Mouse (Mus musculus) macrophage (primary cell): ENCODE results near the gene Ctnnbip1. TPM values are rescaled to one million over a fixed set of nuclear protein-coding genes. Genes with fewer than 3 reads are reported as not detected.

ENCODE experiments used
- H3K27ac ChIP-seq: fragments of 350-480 bp; formaldehyde crosslinking; 2 replicates; pipeline ENCODE4 v1.9.0; 2021
- H3K36me3 ChIP-seq: fragments of 350-480 bp; formaldehyde crosslinking; 2 replicates; pipeline ENCODE4 v1.9.0; 2021; ENCODE audit errors: inconsistent target
- H3K4me3 ChIP-seq: fragments of 350-480 bp; formaldehyde crosslinking; 2 replicates; pipeline ENCODE4 v1.9.0; 2021; ENCODE audit errors: inconsistent target
- H3K79me2 ChIP-seq: fragments of 350-480 bp; formaldehyde crosslinking; 2 replicates; pipeline ENCODE4 v1.9.0; 2021; ENCODE audit errors: inconsistent target
- WGBS: methylation state at CpG from one replicate; pipeline ENCODE4 v1.1.7; 2026; ENCODE audit warnings: inconsistent platforms; ENCODE audit not compliant: missing documents; 5-methylcytosine and 5-hydroxymethylcytosine counted together
- polyA plus RNA-seq: library from polyadenylated mRNA; stranded (reverse); fragments of 250-400 nt; gene quantifications from 3 replicates; pipeline ENCODE4 v1.2.4, GENCODE M21; 2018; ENCODE audit warnings: inconsistent platforms

The Ctnnbip1 gene
- polyA plus RNA-seq, 1 experiment from 2014 or later = 7.0 TPM

DNA sequence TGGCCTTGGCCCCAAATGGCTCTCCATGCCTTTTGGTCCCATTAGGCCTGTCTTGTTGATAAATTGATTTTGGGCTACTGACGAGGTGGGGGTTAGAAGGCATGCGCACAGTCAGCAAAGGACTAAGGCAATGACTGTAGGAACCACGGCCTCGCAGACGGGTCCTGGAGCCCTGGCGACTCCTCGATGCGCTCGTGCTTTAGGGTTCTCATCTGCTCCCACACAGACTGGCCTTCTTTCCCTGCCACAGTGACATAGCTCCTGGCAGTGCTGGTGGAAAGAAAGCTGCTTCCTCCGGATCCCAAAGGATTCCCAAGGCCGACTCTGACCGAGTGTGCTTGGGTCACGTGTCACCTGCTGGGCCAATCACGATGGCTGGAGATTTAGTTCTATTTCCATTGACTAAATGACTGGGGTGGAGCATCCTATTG, 56.4 kb downstream of the Ctnnbip1 start:
- Histone ChIP-seq H3K4me3 (no peak overlapping the region), H3K36me3 (no peaks in the 10 kb centered on the region), H3K79me2 (no peaks in the 10 kb centered on the region), H3K27ac (no peak overlapping the region)
- WGBS = 90% methylated on average over 14 of the region's 14 CpGs

DNA sequence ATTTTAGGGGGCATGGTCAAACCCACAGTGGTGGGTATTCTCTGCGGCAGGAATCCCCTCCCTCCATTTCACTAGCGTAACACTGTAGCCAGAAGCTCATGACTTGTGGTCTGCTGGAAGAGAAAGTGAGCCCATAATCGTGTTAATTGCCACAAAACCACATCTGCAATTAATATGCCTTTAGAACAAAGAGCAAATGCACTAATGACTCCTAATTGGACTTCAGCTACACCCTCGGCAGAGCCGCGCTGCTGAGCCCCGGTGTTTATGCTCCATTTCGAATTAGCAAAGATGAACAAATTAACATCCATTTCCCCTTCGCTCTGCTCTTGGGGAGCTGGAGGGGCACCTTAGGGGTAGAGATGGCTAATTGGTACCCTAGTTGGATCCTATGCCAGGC, 58.0 kb downstream of the Ctnnbip1 start:
- WGBS = 86% methylated on average over 9 of the region's 9 CpGs
- H3K27ac ChIP-seq = no peak overlapping the region
- no peaks in the 10 kb centered on the region for H3K36me3 ChIP-seq
- H3K4me3 ChIP-seq = no peak overlapping the region
- H3K79me2 ChIP-seq = no peaks in the 10 kb centered on the region

DNA sequence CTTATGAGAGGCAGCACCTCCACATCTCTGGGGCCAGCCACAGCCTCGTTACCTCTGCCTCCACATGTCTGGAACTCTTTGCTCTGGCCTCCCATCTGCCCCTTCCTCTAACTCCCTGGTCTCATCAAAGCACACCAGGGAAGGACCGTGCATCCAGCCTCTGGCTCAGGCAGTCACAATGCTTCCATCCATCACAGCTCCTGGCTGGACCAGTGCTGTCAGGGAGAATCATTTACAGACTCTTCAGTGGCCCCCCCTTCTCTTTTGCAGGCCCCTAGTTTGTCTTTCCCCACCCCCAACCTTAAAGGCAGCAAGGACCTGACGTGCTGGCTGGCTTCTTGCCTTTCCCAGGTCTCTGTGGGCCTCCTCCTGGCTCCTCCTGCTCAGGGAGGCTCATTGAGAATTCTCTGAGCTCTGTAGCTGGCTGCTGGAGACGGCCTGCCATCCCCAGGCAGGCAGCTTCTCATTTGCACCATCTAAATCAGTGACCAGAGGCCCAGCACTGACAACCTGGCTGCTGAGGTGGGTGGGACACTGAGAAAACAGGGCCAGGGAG, 59.0 kb downstream of the Ctnnbip1 start:
- H3K36me3 ChIP-seq = no peaks in the 10 kb centered on the region
- H3K27ac ChIP-seq = no peak overlapping the region
- H3K79me2 ChIP-seq = no peaks in the 10 kb centered on the region
- no peak overlapping the region for H3K4me3 ChIP-seq
- 70% methylated on average over 4 of the region's 4 CpGs for WGBS

DNA sequence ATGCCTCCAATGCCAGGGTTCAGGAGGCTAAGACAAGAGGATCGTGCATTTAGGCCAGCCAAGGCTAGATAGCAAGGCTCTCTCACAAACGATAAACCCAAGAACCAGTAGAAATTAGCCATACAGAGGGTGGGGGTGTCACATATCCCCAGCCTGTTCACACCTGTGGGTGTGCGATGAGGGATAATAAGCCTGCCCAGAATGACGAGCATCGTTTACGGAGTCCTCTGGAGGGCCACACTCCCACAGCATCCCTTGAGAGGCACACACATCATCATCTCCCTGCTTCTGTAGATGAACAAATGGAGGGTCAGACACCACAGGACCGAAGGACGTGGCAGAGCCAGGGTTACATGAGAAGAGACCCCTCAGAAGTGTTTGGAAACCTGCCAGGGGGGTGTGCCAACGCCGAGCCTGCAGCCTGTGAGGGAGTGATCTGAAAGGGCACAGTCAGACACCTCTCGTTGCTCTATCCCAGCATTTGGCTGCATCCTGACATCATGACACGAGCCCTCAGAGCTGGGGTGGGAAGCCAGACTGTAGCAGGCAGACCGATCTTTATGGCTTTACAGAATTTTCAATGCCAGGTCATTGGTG, 60.1 kb downstream of the Ctnnbip1 start:
- H3K36me3 ChIP-seq = no peaks in the 10 kb centered on the region
- H3K79me2 ChIP-seq = no peaks in the 10 kb centered on the region
- WGBS = 80% methylated on average over 13 of the region's 13 CpGs
- no peak overlapping the region for H3K4me3 ChIP-seq
- no peak overlapping the region for H3K27ac ChIP-seq

DNA sequence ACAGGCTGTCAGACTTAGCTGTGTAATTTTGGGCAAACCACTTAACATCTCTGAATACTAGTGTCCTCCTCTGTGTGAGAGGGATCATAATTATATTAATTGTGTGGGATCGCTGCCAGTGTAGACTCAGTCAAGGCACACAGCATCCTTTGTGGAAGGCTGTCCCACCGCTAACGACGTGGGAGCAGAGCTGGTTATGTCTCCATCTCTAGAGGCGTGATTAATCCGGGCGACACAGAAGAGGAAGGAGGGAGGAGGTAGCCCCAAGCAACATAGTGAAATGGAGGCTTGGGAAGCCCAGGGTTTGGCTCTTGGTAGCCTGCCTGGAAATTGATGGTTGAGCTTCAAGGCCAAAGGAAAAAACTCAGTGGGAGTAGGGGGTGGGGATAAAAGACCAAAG, 60.8 kb downstream of the Ctnnbip1 start:
- Histone ChIP-seq H3K4me3 (no peak overlapping the region), H3K36me3 (no peaks in the 10 kb centered on the region), H3K79me2 (no peaks in the 10 kb centered on the region), H3K27ac (no peak overlapping the region)
- 80% methylated on average over 4 of the region's 7 CpGs for WGBS

DNA sequence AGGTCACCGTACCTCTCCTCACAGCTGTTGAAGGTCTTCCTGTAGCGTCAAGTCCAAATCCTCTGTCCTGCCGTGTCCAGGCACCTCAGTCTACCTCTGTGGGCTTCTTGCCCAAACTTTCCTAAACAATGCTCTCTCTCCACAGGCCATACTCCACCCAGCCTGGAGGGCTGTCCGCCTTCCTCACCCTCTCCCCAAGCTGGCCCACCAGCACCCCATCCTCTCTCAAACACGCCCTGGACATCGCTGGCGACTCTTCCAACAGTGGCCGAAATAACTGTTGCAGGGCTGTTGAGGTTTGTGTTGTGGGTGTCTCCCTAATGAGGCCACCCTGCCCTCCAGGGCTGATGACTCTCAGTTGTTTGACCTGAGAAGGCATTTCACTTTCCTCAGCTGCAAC, 67.2 kb downstream of the Ctnnbip1 start:
- Histone ChIP-seq H3K36me3 (no peaks in the 10 kb centered on the region), H3K4me3 (no peak overlapping the region), H3K79me2 (no peaks in the 10 kb centered on the region), H3K27ac (no peak overlapping the region)
- WGBS = 81% methylated on average over 8 of the region's 8 CpGs

DNA sequence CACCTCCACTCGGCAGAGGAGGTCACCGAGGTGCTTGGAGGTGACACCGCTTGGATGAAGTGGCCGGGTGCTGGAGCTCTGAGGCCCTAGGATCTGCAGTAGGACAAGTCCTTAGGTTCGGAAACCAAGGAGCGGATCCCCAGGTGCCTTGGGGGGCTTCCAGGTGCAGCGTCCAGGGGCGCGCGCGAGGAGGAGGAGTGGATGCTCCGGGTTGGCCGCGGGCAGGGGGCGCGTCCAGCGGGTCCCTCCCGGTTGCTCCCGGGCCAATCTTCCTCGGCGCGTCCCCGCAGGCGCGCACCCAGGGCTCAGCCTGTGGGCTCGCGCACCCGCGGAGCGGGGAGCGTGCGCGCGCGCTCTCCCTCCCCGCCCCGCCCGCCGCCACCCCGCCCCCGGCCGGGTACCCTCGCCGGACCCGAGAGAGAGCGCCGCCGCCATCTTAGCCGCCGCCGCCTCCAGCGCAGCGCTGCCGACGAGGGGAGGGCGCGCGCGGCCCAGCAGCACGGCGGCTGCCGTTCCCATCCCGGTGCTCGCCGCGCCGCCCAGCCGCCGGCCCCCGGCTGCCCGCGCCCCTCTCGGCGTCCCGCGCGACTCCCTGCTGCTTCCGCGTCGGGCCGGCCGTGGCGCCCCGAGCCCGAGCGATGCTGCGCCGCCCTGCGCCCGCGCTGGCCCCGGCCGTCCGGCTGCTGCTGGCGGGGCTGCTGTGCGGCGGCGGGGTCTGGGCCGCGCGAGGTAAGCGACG, 68.2 kb downstream of the Ctnnbip1 start, which contains the start of gene Clstn1:
Clstn1 (plus strand) TSS at position 425 of the 739 bp plus-strand sequence.
- H3K4me3 ChIP-seq = peak within 1 kb of the TSS; percentile 12
- 2% methylated on average over 65 of the region's 103 CpGs for WGBS
- H3K79me2 ChIP-seq = no peaks in the 10 kb centered on the region
- no peaks in the 10 kb centered on the region for H3K36me3 ChIP-seq
- H3K27ac ChIP-seq = no peak within 1 kb of the TSS

DNA sequence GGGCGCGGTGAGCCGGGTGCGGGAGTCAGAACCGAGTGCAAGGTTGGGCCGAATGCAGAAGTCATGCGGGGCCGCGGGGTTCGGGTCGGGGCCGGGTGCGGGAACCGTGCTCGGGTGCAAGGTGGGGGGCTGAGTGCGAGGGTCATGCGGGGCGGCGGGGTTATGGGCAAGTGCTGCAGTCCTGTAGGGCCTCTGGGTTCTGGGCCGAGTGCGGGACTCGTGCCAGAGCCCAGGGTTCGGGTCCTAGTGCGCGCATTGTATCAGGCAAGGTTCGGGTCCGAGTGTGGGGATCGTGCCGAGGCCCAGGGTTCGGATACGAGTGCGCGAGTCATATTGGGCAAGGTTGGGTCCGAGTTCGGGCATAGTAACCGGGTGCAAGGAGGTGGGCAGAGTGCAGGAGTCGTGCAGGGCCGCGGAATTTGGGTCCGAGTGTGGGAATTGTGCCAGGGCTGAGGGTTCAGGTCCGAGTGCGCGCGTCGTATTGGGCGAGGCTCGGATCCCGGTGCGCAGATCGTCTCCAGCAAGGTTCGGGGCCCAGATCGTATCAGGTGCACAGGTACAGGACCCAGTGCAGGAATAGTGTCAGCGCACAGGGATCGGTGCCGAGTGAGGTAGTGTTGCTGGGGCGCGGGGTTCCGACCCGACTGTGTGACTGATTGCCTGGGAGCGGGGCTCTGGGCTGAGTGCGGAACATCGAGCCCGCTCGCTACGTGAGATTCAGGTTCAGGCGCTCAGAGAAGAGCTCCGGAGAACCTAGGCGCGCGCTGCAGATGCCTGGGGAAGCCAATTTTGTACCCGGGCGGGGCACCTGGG, 69.0 kb downstream of the Ctnnbip1 start:
- H3K79me2 ChIP-seq = no peaks in the 10 kb centered on the region
- no peaks in the 10 kb centered on the region for H3K36me3 ChIP-seq
- no peak overlapping the region for H3K27ac ChIP-seq
- peak overlapping the region; percentile 12 for H3K4me3 ChIP-seq
- 2% methylated on average over 66 of the region's 72 CpGs for WGBS

DNA sequence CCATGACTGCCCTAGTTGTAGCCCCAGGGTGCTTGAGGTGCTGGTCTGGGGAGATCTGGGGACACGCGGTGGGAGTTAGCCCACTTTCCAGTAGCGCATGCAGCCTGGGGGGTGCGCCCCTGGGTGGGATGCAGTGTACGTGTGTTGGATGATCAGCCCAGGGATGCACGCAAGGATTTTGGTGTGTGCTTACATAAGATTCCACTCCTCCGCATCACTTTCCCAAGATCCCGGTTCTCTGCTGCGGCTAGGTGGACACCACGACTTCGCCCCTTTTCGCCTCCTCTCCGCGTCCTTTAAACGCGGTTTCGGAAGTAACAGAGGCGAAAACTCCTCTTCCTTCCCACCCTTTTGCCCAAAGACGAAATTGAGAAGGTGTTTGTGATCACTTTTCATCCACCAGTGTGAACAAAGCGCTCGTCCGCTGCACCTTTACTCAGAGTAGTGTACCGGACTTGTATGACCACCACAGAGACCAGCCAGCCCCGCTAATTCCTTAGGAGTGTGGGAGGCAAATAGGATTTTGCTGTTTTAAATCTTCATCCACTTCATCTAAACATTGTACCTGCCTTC, 69.6 kb downstream of the Ctnnbip1 start:
- 28% methylated on average over 24 of the region's 24 CpGs for WGBS
- no peaks in the 10 kb centered on the region for H3K36me3 ChIP-seq
- no peaks in the 10 kb centered on the region for H3K79me2 ChIP-seq
- H3K27ac ChIP-seq = no peak overlapping the region
- no peak overlapping the region for H3K4me3 ChIP-seq

DNA sequence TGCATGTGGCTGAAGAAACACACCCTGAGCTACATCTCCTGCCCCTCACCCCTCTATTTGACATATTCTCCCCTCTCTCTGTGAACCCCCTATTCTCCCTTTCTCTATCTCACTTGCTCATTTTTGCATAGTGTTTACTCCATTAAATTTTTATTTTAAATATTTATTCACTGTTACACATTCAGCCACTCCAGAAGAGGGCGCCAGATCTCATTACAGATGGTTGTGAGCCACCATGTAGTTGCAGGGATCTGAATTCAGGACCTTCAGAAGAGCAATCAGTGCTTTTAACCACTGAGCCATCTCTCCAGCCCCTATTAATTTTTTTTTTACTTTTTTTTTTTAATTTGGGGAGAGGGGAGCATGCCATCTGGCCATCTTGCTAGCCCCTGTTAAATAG, 72.2 kb downstream of the Ctnnbip1 start:
- Histone ChIP-seq H3K36me3 (no peaks in the 10 kb centered on the region), H3K27ac (no peak overlapping the region), H3K79me2 (no peaks in the 10 kb centered on the region), H3K4me3 (no peak overlapping the region)
- 83% methylated on average over 1 of the region's 1 CpGs for WGBS

DNA sequence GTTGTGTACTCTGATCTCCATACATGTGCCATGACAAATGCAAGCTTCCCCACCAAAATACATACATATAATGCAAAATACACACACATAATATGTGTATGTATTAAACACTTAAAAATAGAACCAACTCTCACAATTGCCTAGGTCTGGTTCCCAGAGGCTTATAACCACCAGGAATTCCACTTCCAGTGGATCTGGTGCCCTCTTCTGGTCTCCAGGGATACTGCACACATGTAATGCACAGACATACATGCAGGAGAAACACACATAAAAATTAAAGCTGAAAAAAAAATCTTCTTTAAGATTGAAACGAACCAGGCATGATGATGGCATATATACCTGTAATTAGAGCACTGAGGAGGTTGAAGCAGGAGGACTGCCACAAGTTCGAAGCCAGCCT, 73.5 kb downstream of the Ctnnbip1 start:
- 86% methylated on average over 2 of the region's 2 CpGs for WGBS
- no peak overlapping the region for H3K27ac ChIP-seq
- H3K36me3 ChIP-seq = no peaks in the 10 kb centered on the region
- no peaks in the 10 kb centered on the region for H3K79me2 ChIP-seq
- no peak overlapping the region for H3K4me3 ChIP-seq

DNA sequence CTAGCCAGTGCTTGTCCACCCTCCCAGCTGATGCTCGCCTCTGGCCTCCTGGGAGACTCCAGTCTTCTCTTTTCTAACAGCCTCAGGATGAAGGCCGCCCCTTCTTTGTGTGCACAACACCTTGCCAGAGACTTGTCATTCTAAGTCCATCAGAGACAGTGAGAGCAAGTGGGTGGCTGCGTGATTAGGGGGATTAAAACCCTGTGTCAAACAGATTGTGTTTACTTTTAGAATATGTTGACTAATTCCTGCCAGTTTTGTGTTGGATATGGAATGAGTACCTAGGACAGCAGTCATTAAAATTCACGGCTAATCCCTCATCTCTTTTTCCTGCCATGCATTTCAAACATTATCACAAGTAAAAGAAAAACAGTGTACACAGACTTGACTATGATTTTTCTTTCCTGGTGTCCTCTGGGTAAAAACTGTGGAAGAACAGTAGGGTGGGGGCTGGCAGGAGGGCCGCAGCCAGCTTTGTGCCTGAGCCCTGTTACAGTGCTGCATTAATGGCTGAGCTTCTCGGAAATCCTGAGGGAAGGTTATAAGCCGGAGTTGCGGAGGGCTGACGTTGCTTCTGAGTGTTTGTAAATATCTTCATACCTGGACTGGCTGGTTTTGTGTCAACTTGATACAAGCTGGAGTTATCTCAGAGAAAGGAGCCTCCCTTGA, 77.0 kb downstream of the Ctnnbip1 start:
- no peaks in the 10 kb centered on the region for H3K79me2 ChIP-seq
- WGBS = 92% methylated on average over 9 of the region's 9 CpGs
- H3K27ac ChIP-seq = no peak overlapping the region
- H3K36me3 ChIP-seq = no peaks in the 10 kb centered on the region
- no peak overlapping the region for H3K4me3 ChIP-seq

DNA sequence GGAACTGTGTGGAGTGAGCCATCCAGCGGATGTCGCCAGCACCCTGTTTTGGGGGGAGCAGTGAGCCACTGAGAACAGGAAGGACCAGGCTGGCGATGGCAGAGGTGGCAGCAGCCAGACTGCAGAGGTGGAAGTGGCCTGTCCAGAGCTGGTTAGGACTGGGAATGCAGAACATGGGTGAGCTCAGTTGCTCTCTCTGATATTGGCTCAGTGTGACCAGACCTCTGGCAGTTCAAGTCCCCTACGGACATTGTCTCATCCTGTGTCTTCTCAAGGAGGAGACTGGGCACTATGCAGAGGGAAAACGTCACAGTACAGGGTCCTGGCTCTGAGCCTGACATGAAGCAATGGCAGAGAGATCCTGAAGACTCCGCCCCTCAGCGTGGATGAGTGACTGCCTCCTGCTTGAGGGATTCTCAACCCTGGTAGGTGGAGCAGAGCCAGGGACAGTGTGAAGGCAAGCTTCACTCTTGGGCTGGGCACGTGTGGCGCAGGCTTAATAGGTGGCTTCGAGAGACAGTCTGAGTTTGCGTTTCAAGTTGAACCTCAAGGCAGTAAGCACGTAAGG, 79.7 kb downstream of the Ctnnbip1 start:
- H3K36me3 ChIP-seq = no peaks in the 10 kb centered on the region
- H3K4me3 ChIP-seq = no peak overlapping the region
- no peak overlapping the region for H3K27ac ChIP-seq
- no peaks in the 10 kb centered on the region for H3K79me2 ChIP-seq
- WGBS = 69% methylated on average over 12 of the region's 12 CpGs

DNA sequence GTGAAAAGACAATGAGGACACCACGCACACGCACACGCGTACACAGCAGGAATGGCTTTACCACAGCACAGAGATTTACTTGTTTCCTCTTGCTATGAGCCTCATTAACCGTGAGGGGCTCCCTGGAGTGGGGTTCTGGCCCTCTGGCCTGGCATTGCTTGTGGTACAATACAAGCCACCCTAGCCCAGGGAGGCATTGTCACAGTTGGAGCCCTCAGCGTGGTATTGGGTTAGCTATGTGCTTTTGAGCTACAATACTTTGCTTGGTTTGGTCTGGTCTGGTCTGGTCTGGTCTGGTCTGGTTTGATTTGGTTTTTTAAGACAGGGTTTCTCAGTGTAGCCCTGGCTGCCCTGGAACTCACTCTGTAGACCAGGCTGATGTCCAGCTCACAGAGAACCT, 81.5 kb downstream of the Ctnnbip1 start:
- WGBS = 99% methylated on average over 6 of the region's 6 CpGs
- Histone ChIP-seq H3K4me3 (no peak overlapping the region), H3K36me3 (no peaks in the 10 kb centered on the region), H3K27ac (no peak overlapping the region), H3K79me2 (no peaks in the 10 kb centered on the region)
